Mouse (Mus musculus) cerebellum, adult 8-10 months (tissue): Measurements from ENCODE around the gene Tmem102.

ENCODE experiments used
- DNase-seq: peaks from one replicate; pipeline ENCODE4 v3.0.0; 2022

Tmem102 gene

GRCm38 (mm10) chr11:69754233-69754632 is 51.2 kb downstream of the Tmem102 start:
- DNase-seq: no peak
